Mouse (Mus musculus) CH12.LX (cell line): ENCODE measurements around the gene Tmem129.

ENCODE experiments used
- CTCF ChIP-seq, 2 experiments: IDR thresholded peaks in 1 of 2; conservative IDR thresholded peaks in 1 of 2; 2 replicates each; pipeline ENCODE4 v1.5.1; 2011 to 2012; ENCODE audit warnings: low read depth in 2 of 2, low read length in 2 of 2, improper control_type of control experiment in 1 of 2, inconsistent platforms in 1 of 2, mild to moderate bottlenecking in 1 of 2, moderate library complexity in 1 of 2
- EP300 ChIP-seq: IDR thresholded peaks from 2 replicates; pipeline ENCODE4 v1.6.1; 2011; ENCODE audit warnings: low read length, improper control_type of control experiment
- ETS1 ChIP-seq: conservative IDR thresholded peaks from 2 replicates; pipeline ENCODE4 v1.6.1; 2012; ENCODE audit warnings: low read depth, mild to moderate bottlenecking, inconsistent platforms, low read length, improper control_type of control experiment, moderate library complexity
- GABPA ChIP-seq: IDR thresholded peaks from 2 replicates; pipeline ENCODE4 v1.6.1; 2012; ENCODE audit warnings: low read depth, low read length, improper control_type of control experiment, inconsistent platforms; ENCODE audit not compliant: insufficient replicate concordance
- IRF4 ChIP-seq: IDR thresholded peaks from 2 replicates; pipeline ENCODE4 v1.6.1; 2014; ENCODE audit warnings: low read depth, mild to moderate bottlenecking, inconsistent platforms, low read length, improper control_type of control experiment
- MAFK ChIP-seq: IDR thresholded peaks from 2 replicates; pipeline ENCODE4 v1.6.1; 2011; ENCODE audit warnings: low read length, improper control_type of control experiment; ENCODE audit not compliant: insufficient replicate concordance
- POLR2A ChIP-seq: IDR thresholded peaks from 2 replicates; pipeline ENCODE4 v1.6.1; 2011; ENCODE audit warnings: low read depth, mild to moderate bottlenecking, improper control_type of control experiment, low read length
- TBP ChIP-seq: conservative IDR thresholded peaks from 2 replicates; pipeline ENCODE4 v1.6.1; 2011; ENCODE audit warnings: low read depth, low read length, improper control_type of control experiment
- USF2 ChIP-seq: conservative IDR thresholded peaks from 2 replicates; pipeline ENCODE4 v1.6.1; 2011; ENCODE audit warnings: low read depth, low read length, improper control_type of control experiment
- ZC3H11A ChIP-seq: IDR thresholded peaks from 2 replicates; pipeline ENCODE4 v1.6.1; 2012; ENCODE audit warnings: low read depth, mild to moderate bottlenecking, inconsistent platforms, low read length, improper control_type of control experiment

DNA sequence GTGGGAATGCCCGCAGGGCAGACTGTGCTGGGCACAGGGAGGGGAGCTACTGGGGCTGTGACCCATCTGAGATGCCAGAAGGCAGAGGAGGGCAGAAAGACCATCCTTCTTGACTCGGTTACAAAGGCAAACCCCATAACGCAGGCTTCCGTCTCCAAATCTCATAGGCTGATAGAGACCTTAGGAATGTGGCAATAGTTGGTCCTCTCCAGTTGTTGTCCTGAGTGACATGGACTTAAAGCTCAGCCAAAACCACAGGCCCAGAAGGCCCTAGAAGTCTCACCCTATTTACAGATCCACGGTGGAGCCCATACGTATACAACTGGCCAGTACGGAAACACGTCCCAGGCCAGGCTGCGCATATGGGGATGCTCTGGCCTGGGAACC, 36.2 kb upstream of the Tmem129 start:
- no peak for TF ChIP-seq GABPA
- TF ChIP-seq CTCF (conservative IDR thresholded peaks at IDR 0.05 in 1 of 2, IDR thresholded peaks at IDR 0.05 in 1 of 2; ENCODE audit: low read depth in 2 of 2, low read length in 2 of 2): no peak
- no peak for TF ChIP-seq MAFK
- no peak for TF ChIP-seq ZC3H11A
- TF ChIP-seq TBP: no peak
- no peak for TF ChIP-seq IRF4
- TF ChIP-seq USF2: no peak
- no peak for TF ChIP-seq POLR2A
- no peak for TF ChIP-seq ETS1
- TF ChIP-seq EP300: no peak
